Mouse (Mus musculus) small intestine, adult 2 months (tissue): Measurements from ENCODE around the gene Aspg. TPM values are rescaled to one million over a fixed set of nuclear protein-coding genes. Genes with fewer than 3 reads are reported as not detected.

Experiments
- H3K27ac ChIP-seq: fragments of 200-500 bp; 2 replicates; pipeline ENCODE4 v1.5.1; 2012; ENCODE audit warnings: low read depth, low read length, control low read depth, inconsistent platforms; ENCODE audit not compliant: insufficient read depth
- H3K27me3 ChIP-seq: fragments of 200-500 bp; 2 replicates; pipeline ENCODE4 v1.6.1; 2012; ENCODE audit warnings: mild to moderate bottlenecking, moderate library complexity, low read length, inconsistent platforms; ENCODE audit not compliant: control insufficient read depth, insufficient read depth
- H3K36me3 ChIP-seq: fragments of 200-500 bp; 2 replicates; pipeline ENCODE4 v1.6.1; 2012; ENCODE audit warnings: mild to moderate bottlenecking, low read length, control low read depth, inconsistent platforms; ENCODE audit not compliant: control insufficient read depth, insufficient read depth
- H3K4me1 ChIP-seq: fragments of 200-500 bp; 2 replicates; pipeline ENCODE4 v1.6.1; 2012; ENCODE audit warnings: low read length, inconsistent platforms, mixed read lengths; ENCODE audit not compliant: control insufficient read depth, insufficient read depth, insufficient read length
- H3K4me3 ChIP-seq: fragments of 200-500 bp; 2 replicates; pipeline ENCODE4 v1.5.1; 2012; ENCODE audit warnings: low read depth, mild to moderate bottlenecking, control low read depth, inconsistent platforms, low read length, moderate library complexity
- CTCF ChIP-seq: fragments of 200-500 bp; IDR thresholded peaks from 2 replicates; pipeline ENCODE4 v1.5.1; 2012; ENCODE audit warnings: low read depth, mild to moderate bottlenecking, control low read depth, inconsistent platforms, low read length, moderate library complexity, mixed read lengths; ENCODE audit not compliant: insufficient replicate concordance, insufficient read length; ENCODE audit errors: extremely low read depth
- POLR2A ChIP-seq: fragments of 200-500 bp; IDR thresholded peaks from 2 replicates; pipeline ENCODE4 v1.6.1; 2012; ENCODE audit warnings: low read depth, mild to moderate bottlenecking, control low read depth, inconsistent platforms, low read length, moderate library complexity
- WGBS: fragments of 180-500 bp; shearing (Covaris S2); methylation state at CpG from one replicate; pipeline ENCODE4 v1.1.7; 2018; 5-methylcytosine and 5-hydroxymethylcytosine counted together
- polyA plus RNA-seq: library from polyadenylated mRNA; depleted of rRNA; stranded (reverse); fragments of >200 nt; gene quantifications from 2 replicates; pipeline ENCODE4 v1.2.3, GENCODE M21; 2012

Gene Aspg
- polyA plus RNA-seq, 1 experiment = 14.5 TPM

DNA sequence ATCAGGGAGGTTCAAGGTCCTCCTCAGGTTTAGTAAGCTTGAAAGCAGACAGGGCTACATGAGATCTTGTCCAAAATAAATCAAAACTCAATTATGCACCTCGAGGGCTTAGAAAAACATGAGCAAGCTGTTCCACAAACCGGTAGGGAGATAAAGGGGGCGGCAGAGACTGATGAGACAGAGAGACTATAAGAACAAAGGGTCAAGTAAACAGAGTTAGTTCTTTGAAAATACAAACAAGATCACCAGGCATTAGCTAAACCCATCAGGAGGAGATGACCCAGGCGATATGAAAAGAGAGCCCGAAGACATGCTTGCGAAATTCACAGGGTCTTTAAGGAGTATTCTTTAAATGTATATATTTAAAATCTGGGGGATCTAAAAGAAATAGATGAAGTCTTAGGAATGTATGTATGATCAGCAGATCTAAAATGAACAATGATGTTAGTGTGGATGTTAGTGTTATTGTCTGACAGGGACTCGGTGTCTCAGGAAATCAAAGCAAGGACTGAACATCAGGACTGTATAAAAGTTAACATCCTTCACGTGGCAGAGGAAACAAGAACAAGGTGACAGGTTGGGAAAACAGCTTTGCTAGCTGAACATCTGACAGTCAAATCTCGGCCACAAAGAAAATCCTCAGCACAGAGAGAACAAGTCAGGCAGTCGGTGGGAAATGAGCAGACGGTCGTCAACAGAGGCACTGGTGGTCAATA is 17.7 kb upstream of the Aspg start:
- no peak overlapping the region for H3K4me3 ChIP-seq
- 70% methylated on average over 12 of the region's 12 CpGs for WGBS
- H3K27ac ChIP-seq = no peak overlapping the region
- no peaks in the 10 kb centered on the region for H3K36me3 ChIP-seq
- TF ChIP-seq CTCF (no peak), POLR2A (no peak)
- no peaks in the 10 kb centered on the region for H3K27me3 ChIP-seq
- no peaks in the 10 kb centered on the region for H3K4me1 ChIP-seq

DNA sequence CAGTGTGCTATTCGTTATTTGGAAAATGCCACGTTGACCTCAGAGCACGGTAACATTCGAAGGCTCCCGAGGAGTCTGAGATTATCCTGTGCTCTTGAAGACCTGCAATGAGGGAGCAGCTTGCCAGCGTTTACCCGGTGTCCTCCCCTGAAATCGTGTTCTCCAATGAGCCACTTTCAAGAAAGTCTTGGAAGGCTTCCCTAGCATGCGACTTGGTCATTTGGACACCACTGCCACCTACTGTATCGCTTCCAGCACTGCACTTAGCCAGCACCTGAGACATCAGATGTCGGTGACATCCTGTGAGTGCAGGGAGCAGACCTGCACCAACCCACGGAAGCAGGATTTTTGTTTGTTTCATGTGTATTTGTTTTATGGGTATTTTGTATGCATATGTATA is 15.4 kb upstream of the Aspg start:
- no peak for TF ChIP-seq POLR2A
- peak; percentile 74; the same call in 1 of the 2 replicates for TF ChIP-seq CTCF
- peaks cover under 1% of the 10 kb centered on the region; the same call in 1 of the 2 replicates for H3K4me1 ChIP-seq
- no peak overlapping the region for H3K27ac ChIP-seq
- H3K4me3 ChIP-seq = no peak overlapping the region
- 4% methylated on average over 12 of the region's 12 CpGs for WGBS
- H3K36me3 ChIP-seq = no peaks in the 10 kb centered on the region
- no peaks in the 10 kb centered on the region for H3K27me3 ChIP-seq

DNA sequence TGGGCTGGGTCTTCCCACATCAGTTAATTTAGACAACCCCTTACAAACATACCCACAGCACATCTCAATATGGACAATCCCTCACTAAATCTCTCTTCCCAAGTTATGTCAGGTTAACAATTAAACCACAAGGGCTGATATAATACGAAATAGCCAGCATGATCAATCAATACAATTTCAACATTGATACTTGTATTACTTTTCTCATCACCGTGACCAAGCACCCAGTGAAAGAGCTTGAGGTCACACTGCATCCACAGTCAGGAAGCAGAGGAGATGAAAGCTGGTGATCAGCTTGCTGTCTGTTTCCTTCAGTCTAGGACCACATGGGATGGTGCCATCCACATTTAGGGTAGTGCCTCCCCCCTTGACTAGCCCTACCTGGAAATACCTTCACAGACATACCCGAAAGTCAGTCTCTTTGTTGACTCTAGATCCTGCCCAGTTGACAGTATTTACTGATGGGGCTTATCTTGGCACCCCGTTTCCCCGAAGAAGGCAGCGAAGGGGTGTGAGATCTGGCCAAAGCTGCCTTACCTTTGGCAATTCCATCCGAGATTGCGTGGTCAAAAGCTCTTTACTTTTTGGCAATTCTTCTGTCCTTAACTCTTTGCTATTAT is 12.1 kb upstream of the Aspg start:
- WGBS = 54% methylated on average over 8 of the region's 8 CpGs
- Histone ChIP-seq H3K4me1 (peaks cover 7% of the 10 kb centered on the region), H3K36me3 (no peaks in the 10 kb centered on the region), H3K27me3 (no peaks in the 10 kb centered on the region), H3K27ac (no peak overlapping the region), H3K4me3 (no peak overlapping the region)
- TF ChIP-seq POLR2A = no peak
- no peak for TF ChIP-seq CTCF

DNA sequence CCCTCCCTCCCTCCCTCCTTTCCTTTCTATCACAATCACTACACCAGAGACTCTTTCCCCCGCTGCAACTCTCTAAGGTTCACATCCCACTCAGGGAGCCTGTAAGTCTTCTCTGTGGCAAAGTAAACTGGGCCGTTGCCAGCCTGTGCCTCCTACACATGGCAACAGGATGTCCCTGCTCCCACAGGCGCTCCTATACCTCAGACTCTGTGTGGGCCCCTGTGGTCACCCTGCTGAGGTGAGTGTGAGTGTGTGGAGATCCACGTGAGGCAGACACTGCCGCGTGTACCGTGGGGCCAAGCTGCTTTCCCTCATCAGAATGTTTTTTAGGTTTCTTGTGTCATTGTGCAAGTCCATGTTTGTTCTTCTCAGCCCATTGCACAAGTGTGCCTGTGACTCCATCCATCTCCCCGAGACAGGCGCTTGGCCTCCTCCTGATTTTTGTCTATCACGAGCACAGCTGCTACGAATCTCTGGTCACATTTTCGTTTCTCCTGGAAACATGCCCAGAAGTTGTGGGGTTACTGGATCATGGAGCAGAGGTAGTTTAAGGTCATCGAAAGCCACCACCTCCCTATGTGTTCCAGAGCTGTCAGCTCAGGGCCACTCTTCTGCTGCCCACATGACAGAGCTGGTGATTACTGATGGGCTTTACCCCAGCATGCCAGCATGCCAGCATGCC is 10.3 kb upstream of the Aspg start:
- H3K27me3 ChIP-seq = no peaks in the 10 kb centered on the region
- H3K4me1 ChIP-seq = peaks cover 7% of the 10 kb centered on the region
- no peaks in the 10 kb centered on the region for H3K36me3 ChIP-seq
- H3K4me3 ChIP-seq = no peak overlapping the region
- 29% methylated on average over 13 of the region's 13 CpGs for WGBS
- no peak for TF ChIP-seq CTCF
- TF ChIP-seq POLR2A = no peak
- no peak overlapping the region for H3K27ac ChIP-seq

DNA sequence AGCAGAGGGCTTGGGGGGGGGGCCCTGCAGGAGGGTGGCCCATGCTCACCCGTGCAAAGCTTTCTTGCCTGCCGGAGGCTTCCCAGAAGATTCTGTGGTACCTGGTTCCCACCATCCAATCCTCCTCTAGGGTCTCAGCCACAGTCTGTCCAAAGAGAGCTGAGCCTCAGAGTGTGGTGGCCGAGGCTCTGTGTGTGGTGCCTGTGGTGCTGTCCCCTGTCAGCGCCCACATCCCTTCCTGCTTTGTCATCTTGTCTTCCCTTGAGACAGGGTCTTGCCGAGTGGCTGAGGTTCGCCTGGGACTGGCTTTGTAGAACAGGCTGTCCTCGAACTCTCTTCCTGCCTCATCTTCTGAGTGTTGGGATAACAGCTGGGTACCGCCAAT is 9.8 kb upstream of the Aspg start:
- Histone ChIP-seq H3K4me1 (peaks cover 7% of the 10 kb centered on the region), H3K27ac (no peak overlapping the region), H3K27me3 (no peaks in the 10 kb centered on the region), H3K4me3 (no peak overlapping the region), H3K36me3 (no peaks in the 10 kb centered on the region)
- WGBS = 56% methylated on average over 8 of the region's 8 CpGs
- no peak for TF ChIP-seq CTCF
- no peak for TF ChIP-seq POLR2A

DNA sequence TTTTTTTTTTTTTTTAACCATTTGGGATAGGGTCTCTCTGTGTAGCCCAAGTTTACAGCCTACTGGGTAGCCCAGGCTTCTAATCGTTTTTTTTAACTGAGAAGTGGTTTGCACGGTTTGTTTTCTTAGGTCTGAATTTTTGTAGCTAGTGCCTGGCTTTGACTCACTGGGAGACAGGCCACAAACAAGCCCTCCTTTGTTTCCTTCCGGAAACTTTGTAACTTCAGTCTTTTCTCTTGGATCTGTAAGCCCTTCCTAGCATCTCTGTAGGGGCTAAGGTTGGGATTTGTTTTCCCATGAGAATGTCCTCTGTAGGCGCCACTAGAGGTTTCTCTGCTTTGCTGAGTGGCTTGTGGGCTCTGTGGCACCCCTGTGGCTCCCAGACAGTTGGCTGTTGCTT is 6.4 kb upstream of the Aspg start:
- Histone ChIP-seq H3K36me3 (no peaks in the 10 kb centered on the region), H3K27ac (no peak overlapping the region), H3K27me3 (no peaks in the 10 kb centered on the region), H3K4me3 (no peak overlapping the region), H3K4me1 (peaks cover 7% of the 10 kb centered on the region)
- WGBS = 71% methylated on average over 4 of the region's 4 CpGs
- no peak for TF ChIP-seq POLR2A
- TF ChIP-seq CTCF = no peak

DNA sequence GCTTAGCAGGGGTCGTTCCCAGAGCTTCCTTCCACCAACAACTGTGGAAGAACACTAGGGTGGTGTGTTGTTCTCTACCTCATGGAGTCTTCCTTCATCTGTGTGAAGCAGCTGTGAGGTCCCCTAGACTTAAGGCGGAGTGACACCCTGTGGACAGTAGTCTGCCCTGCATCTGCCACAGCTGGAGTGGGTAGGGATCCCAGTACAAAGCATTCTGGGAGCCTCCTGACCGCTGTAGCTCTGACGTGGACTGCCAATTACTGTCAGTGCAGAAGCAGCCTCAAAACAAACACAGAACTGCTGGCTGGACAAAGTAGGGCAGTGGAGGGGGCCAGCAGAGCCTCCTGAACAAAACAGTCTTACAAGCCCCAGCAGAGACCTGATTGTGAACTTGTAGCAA is 5.4 kb upstream of the Aspg start:
- 53% methylated on average over 4 of the region's 4 CpGs for WGBS
- H3K36me3 ChIP-seq = no peaks in the 10 kb centered on the region
- peaks cover 6% of the 10 kb centered on the region for H3K4me1 ChIP-seq
- no peaks in the 10 kb centered on the region for H3K27me3 ChIP-seq
- TF ChIP-seq POLR2A (no peak), CTCF (peak; percentile 7; the same call in 1 of the 2 replicates)
- no peak overlapping the region for H3K4me3 ChIP-seq
- no peak overlapping the region for H3K27ac ChIP-seq
